Mouse (Mus musculus) liver (tissue): Measurements from ENCODE around the gene Gm21969.

Experiments
- DNase-seq: peaks from one replicate; pipeline ENCODE4 v3.0.0-alpha.2; 2020; ENCODE audit warnings: mixed read lengths

Gm21969 gene

GRCm38 (mm10) chr4:139622373-139623282, 19.6 kb downstream of the Gm21969 start, which contains the start of gene Aldh4a1:
TSS of gene Aldh4a1 (plus strand) at chr4:139622866.
- peak; percentile 92 for DNase-seq

GRCm38 (mm10) chr4:139623434-139624115, 20.6 kb downstream of the Gm21969 start:
- DNase-seq, result no peak

DNA sequence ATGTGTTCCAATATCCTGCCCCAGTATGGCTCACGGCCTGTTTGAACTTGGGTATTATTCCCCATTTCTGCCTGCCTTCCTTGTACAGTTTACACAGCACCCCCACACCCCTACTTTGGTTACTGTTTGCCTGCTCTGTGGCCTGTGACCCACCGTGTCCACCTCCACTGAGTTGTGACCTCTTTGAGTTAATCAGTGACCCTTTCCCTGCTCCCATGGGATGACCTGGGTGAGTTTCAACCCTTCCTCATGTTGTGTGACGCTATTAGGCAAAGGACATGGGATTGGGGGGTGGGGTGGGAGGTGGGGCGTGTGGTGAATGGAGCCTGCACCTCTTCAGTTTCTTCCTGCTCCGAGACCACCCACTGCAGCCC, 21.1 kb downstream of the Gm21969 start:
- DNase-seq, result peak; percentile 53

- peak; percentile 61 for DNase-seq
These were observed 21.7 kb downstream of the Gm21969 start for GRCm38 (mm10) chr4:139624706-139625105.

DNA sequence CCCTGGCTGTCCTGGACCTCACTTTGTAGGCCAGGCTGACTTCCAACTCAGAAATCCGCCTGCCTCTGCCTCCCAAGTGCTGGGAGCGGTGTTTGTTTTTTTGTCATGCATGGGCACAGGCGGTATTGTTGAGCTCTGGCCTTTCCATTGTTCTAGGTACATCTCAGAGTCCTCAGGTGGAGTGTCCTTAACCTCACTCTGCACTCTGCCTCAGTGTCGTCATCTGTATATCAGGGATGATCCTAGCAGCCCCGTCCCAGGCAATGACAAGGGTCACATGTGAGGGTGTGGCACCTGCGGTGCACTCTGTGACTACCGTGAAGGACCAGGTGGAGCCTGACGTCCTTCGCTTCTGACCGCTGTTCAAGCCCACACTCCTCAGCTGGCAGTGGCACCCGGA, 24.4 kb downstream of the Gm21969 start:
- DNase-seq, result no peak

DNA sequence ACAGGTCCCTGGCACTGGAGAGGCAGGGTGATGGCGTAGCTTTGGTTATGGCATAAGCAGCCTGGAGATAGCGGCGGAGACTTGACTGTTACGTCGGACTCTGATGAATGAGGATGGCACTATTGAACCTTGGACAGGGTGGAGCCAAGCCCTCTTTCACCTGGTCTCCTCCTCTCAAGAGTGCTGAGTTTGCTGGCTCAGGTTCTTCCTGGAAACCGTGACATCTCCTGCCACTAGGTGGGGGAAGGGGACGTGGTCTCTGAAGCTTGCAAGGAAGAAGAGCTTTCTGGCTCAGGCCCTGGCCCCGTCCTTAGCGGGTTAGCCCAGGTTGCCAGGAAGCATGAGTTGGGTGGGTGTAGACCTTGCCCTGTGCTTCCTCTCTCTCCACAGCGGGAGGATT, 27.2 kb downstream of the Gm21969 start:
- no peak for DNase-seq

GRCm38 (mm10) chr4:139631141-139631540, 28.2 kb downstream of the Gm21969 start:
- DNase-seq, result no peak

GRCm38 (mm10) chr4:139631569-139632253, 28.7 kb downstream of the Gm21969 start:
- DNase-seq, result no peak

DNA sequence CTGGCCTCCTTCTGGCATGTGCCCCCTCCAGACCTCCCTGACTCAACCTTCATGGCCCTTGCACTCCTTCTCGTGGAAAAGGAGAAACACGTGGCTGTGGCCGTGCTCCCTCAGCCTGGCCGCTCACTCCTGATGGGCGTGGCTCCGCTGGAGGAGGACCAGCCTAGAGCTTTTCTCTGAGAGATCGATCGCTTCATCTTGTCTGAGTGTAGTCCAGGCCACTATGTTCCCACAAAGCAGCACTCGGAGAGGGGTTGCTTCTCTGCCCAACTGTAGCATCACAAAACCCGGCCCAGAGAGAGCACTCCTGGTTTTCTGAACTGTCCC, 29.2 kb downstream of the Gm21969 start:
- DNase-seq, result no peak

DNA sequence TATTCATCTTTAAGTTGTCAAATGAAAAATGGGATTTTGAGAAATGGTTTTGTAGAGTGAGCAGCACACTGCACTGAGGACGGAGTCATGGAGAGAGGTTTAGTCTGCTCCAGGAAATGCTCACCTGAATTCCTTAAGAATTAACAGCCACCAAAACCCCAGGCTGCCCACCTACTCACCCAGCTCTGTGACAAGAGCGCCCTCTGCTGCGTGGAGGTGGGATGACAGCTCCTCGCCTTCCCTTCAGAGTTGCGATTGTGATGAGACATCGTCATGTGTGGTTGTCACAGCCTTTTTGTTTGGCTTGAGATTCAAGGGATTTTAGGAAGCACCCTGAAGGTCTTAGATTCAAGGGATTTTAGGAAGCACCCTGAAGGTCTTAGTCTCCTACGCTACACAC, 33.4 kb downstream of the Gm21969 start:
- peak; percentile 66 for DNase-seq

GRCm38 (mm10) chr4:139637847-139638246, 34.9 kb downstream of the Gm21969 start:
- DNase-seq, result no peak

DNA sequence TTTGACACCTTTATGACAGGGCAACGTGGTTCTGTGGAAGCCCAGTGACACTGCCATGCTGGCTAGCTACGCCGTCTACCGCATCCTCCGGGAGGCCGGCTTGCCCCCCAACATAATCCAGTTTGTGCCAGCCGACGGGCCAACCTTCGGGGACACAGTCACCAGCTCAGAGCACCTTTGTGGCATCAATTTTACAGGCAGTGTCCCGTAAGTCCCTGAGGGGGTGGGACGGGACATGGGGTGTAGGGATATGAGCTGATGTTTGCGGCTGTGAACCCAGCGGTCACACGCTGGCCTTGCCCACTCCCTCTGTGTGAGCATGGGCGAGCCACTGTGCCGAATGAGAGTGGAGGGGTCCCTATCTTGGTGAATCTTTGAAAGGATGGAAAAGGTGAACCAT, 35.4 kb downstream of the Gm21969 start:
- no peak for DNase-seq

GRCm38 (mm10) chr4:139639801-139640200, 36.8 kb downstream of the Gm21969 start:
- no peak for DNase-seq

- no peak for DNase-seq
These were observed 37.3 kb downstream of the Gm21969 start for GRCm38 (mm10) chr4:139640333-139640732.

DNA sequence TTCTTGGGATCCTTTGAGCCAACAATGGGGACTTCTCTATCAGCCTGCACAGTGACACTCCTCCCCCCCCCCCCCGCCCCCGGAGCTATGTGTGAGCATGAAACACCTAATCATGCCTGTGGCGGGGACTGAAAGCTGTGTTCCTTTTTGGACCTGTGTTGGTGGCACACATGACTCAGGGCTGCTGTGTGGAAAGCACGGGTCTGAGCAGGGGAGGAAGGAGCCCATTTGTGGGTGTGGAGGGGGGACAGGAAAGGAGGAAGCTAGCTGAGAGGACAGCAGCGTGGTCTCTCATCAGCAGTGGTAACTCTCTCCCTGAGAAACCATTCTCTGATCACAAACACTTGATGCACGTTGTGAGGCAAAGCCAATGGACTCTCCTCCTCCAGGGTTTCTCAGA, 37.8 kb downstream of the Gm21969 start:
- DNase-seq, result no peak

DNA sequence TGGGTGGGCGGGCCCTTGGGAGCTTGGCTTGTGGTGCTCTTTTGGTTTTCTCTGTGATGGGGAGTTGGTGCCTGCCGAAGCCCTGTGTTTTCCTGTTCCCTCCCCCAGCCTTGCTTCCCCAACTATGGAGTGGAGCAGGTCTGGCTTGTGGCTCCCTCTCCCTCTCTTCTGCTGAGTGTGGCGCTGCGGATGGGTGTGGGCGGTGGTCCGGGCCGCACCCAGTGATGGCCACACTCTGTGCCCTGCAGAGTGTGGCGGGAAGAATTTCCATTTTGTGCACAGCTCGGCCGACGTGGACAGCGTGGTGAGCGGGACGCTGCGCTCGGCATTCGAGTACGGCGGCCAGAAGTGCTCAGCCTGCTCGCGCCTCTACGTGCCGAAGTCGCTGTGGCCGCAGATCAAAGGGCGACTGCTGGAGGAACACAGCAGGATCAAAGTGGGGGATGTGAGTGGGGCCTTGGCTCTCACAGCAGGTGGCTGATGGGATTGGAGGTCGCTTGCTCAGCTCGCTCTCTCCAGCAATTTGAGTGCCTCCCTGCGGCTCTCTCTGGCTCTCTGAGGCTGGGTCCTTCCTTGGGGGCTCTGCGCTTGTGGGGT, 38.9 kb downstream of the Gm21969 start:
- no peak for DNase-seq

- peak; percentile 78 for DNase-seq
These were observed 41.0 kb downstream of the Gm21969 start for GRCm38 (mm10) chr4:139643972-139644371.

DNA sequence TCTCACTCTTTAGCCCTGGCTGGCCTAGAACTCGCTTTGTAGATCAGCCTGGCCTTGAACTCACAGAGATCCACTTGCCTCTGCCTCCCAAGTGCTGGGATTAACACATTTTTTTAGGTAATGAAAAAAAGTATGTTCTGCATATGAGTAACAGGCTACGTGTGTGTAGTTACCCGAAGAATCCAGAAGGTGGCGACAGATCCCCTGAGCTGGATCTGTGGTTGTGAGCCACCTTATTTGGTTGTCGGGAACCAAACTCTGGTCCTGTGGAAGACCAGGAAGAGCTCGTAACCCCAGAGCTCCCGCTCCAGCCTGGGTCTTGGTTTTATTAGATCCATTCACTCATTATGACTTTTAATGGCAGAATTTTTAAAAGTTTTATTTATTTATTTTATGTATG, 43.9 kb downstream of the Gm21969 start:
- no peak for DNase-seq

- DNase-seq, result no peak
These were observed 47.2 kb downstream of the Gm21969 start for GRCm38 (mm10) chr4:139650086-139650743.

GRCm38 (mm10) chr4:139650907-139651306, 47.9 kb downstream of the Gm21969 start:
- DNase-seq, result no peak

GRCm38 (mm10) chr4:139653238-139653637, 50.3 kb downstream of the Gm21969 start, which contains the start of gene Tas1r2:
TSS of gene Tas1r2 (plus strand) at chr4:139653538.
- DNase-seq, result no peak

GRCm38 (mm10) chr4:139661897-139662296, 58.9 kb downstream of the Gm21969 start:
- no peak for DNase-seq

- DNase-seq, result no peak
These were observed 64.6 kb downstream of the Gm21969 start for GRCm38 (mm10) chr4:139667632-139668031.
